Mouse (Mus musculus): ENCODE measurements at regions not wholly inside any gene's neighbourhood (a gene's known extent, or its start where the extent isn't known, plus 50 kb on each side); places are given as distances from the start of the nearest gene placed in this dataset.

DNA sequence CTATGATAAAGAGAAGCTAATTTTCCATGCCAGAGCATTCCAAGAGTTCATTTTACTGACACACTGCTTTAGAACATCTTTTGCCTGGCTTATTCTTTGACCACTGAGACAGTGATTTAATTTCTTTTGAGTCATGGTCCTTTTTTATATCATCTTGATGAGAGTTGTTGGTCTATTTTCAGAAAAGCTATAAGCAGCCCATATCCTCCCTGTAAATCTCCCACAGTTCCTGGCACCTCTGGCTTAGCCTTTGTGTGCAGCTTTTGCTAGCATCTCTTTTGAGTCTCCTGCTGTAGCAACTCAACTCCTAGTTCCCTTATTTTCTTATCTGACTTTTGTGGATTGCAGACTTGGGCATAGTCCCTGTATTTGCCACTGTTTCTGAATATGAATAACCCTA, 207.5 kb upstream of the 4931417E11Rik start:
- ATAC-seq: no peak

DNA sequence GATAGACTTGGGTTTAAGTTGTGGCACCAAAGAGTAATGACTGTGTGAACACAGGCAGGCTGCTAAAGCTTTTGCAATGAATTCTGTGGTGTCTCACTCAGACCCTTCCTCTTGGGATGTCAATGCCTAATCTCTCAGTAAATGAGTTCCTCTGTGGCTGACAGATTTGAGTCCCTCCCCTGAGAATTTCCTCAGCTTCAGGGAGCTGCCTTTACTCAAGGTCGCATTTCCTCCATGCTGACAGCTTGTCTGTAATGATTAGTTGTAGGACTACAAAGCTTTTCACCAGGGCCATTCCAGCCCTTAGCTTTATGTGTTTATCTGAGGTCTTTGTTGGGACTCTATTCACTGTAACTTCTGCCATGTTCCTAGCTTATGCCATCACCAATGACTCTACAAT, 199.9 kb upstream of the 4931417E11Rik start:
- Histone ChIP-seq H3K4me2 (replicated peaks) (no peak overlapping the region), H3K27ac (no peak overlapping the region), H3K4me1 (replicated peaks) (0 out of 2 replicates have a peak, but pooled peaks cover 2% of the 10 kb centered on the region), H3K4me3 (replicated peaks) (no peak overlapping the region), H3K27me3 (no peaks in the 10 kb centered on the region), H3K9ac (replicated peaks) (no peak overlapping the region), H3K36me3 (no peaks in the 10 kb centered on the region), H3K9me3 (no peaks in the 10 kb centered on the region)
- WGBS: 31% methylated on average over 1 of the region's 1 CpGs
- ATAC-seq: no peak

More for the DNA sequence above, 207.5 kb upstream of the 4931417E11Rik start:
- H3K4me3 ChIP-seq (replicated peaks): no peak overlapping the region
- H3K27ac ChIP-seq: no peak overlapping the region
- no peak overlapping the region for H3K4me2 ChIP-seq (replicated peaks)
- no peak overlapping the region for H3K9ac ChIP-seq (replicated peaks)
- H3K9me3 ChIP-seq: no peaks in the 10 kb centered on the region
- no peaks in the 10 kb centered on the region for H3K4me1 ChIP-seq (replicated peaks)
- no peaks in the 10 kb centered on the region for H3K36me3 ChIP-seq
- H3K27me3 ChIP-seq: no peaks in the 10 kb centered on the region

DNA sequence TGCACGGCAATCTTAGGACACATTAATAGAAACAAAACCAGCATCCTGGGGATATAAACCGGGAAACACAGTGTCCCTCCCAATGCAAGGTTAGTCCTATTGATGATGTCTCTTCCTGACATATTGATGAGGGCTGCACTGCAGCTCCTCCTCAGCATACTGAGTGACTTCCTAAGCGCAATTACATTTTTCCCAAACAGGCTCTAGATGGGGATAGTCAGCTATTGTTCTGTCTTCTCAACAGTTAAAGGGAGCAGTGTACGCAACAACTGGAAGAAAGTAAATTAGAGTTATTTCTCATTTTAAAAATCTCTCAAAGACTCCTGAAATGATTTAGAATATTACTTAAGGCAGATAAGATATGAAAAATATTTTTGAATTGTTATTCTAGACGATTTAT, 189.5 kb upstream of the 4931417E11Rik start:
- Histone ChIP-seq H3K9me3 (no peaks in the 10 kb centered on the region), H3K27me3 (no peaks in the 10 kb centered on the region), H3K36me3 (no peaks in the 10 kb centered on the region), H3K4me1 (replicated peaks) (no peaks in the 10 kb centered on the region), H3K27ac (no peak overlapping the region), H3K4me3 (replicated peaks) (no peak overlapping the region), H3K4me2 (replicated peaks) (no peak overlapping the region), H3K9ac (replicated peaks) (no peak overlapping the region)
- ATAC-seq: no peak
- 73% methylated on average over 5 of the region's 5 CpGs for WGBS

DNA sequence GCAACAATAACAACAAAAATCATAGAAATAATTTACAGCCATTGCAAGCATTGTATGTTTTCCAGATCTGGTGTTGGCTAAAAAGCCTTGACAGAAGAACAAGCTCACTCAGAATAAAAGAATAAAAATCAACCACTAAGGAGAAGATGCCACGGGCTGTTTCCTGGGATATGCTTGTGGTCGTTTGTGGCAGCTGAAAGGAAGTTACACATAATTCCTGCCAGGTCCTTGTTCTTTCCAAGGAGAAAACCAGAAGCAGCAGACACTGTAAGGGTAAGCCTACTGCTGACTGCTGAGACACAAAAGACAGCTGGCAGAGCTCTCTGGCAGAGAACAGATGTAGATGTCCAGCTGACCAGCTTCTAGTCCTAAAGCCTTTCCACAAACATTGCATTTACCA, 175.9 kb upstream of the 4931417E11Rik start:
- no peak for ATAC-seq
- no peak overlapping the region for H3K27ac ChIP-seq
- no peak overlapping the region for H3K9ac ChIP-seq (replicated peaks)
- H3K4me1 ChIP-seq (replicated peaks): no peaks in the 10 kb centered on the region
- H3K4me2 ChIP-seq (replicated peaks): no peak overlapping the region
- H3K9me3 ChIP-seq: no peaks in the 10 kb centered on the region
- 48% methylated on average over 2 of the region's 2 CpGs for WGBS
- no peak overlapping the region for H3K4me3 ChIP-seq (replicated peaks)
- H3K27me3 ChIP-seq: no peaks in the 10 kb centered on the region
- no peaks in the 10 kb centered on the region for H3K36me3 ChIP-seq

DNA sequence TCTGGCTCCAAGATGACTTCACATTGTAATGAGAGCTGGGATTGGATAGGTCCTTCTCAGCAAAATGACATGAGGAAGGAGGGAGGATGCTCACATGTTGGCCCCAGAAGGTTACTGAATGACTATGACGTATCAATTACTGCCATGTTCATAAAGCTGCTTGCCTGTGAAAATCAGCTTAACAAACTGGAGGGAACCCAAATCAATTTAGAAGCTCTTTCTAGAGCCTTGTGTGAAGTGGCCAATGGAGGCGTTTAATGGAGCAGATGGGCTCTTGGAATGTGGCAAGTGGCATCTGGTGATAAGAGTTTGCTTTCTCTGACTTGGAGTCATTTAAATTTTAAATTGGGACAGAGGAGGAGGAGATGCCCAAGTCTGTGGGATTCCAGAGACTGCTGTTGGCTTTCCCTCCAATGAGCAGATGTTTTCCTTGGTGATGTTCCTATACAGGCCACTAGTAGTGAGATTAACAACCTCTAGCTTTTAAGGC, 175.4 kb upstream of the 4931417E11Rik start:
- Histone ChIP-seq H3K27me3 (no peaks in the 10 kb centered on the region), H3K4me3 (replicated peaks) (no peak overlapping the region), H3K4me2 (replicated peaks) (no peak overlapping the region), H3K36me3 (no peaks in the 10 kb centered on the region), H3K27ac (no peak overlapping the region), H3K9ac (replicated peaks) (no peak overlapping the region), H3K4me1 (replicated peaks) (no peaks in the 10 kb centered on the region), H3K9me3 (no peaks in the 10 kb centered on the region)
- peak; percentile 71 for ATAC-seq
- 49% methylated on average over 2 of the region's 2 CpGs for WGBS

DNA sequence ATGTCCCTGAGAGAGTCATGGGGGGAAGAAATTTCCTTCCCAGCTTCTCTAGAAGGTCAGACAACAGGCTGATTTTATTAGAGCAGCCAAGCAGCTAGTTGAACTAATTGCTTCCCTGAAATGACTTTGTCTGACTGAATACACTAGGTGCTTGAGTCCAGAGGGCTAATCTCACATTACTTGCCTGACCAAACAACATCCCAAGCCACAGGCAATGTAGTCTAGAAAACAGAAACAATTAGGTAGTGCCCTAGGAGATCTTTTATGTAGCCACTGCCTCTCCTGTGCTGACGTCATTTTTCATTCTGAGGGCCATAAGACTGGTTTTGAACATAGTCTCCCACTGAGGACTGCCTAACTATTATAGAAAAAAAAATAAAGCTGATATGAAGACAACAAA, 159.1 kb upstream of the 4931417E11Rik start:
- H3K4me1 ChIP-seq (replicated peaks): no peaks in the 10 kb centered on the region
- 7% methylated on average over 1 of the region's 1 CpGs for WGBS
- H3K4me2 ChIP-seq (replicated peaks): no peak overlapping the region
- no peak overlapping the region for H3K27ac ChIP-seq
- no peaks in the 10 kb centered on the region for H3K27me3 ChIP-seq
- no peak for ATAC-seq
- H3K4me3 ChIP-seq (replicated peaks): no peak overlapping the region
- no peaks in the 10 kb centered on the region for H3K9me3 ChIP-seq
- no peak overlapping the region for H3K9ac ChIP-seq (replicated peaks)
- H3K36me3 ChIP-seq: no peaks in the 10 kb centered on the region

DNA sequence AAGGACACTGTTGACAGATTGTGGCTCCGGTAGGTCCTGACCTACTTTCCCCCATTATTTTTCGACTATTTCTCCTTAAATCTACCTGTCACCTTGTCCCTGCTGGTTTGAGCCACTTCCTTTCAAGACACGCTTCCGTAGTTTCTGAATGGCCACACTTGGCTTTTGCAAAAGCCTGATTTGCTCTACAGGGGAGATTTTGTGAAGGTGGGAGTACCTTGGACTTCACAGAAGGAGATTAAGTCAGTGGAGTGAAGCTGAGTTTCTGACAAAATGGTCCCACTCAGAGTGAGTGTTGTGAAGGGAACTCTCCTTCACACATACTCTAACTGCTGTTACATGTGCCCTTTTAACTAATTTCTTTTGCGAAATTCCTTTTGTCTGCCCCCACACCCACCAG, 157.0 kb upstream of the 4931417E11Rik start:
- Histone ChIP-seq H3K4me2 (replicated peaks) (no peak overlapping the region), H3K27ac (no peak overlapping the region), H3K36me3 (no peaks in the 10 kb centered on the region), H3K9me3 (no peaks in the 10 kb centered on the region), H3K4me3 (replicated peaks) (no peak overlapping the region), H3K9ac (replicated peaks) (no peak overlapping the region), H3K27me3 (no peaks in the 10 kb centered on the region), H3K4me1 (replicated peaks) (no peaks in the 10 kb centered on the region)
- 62% methylated on average over 5 of the region's 5 CpGs for WGBS
- no peak for ATAC-seq

DNA sequence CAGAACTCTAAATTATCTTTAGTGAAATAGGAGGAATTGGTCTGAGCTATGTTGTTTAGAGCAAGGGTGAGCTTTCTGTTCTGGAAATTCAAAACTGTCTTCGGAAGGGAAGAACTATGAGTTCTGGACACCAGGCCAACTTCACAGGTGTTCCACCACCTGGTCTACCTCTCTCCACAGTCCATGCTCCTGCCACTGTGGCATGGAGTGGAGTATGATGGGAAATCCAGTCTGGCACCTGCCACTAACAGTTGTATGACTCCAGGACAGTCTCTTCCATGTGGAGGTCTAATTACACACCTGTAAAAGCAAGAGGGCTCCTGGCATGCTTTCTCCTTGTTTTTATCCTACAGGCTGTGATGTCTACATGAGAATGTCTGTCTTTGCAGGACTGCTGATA, 154.7 kb upstream of the 4931417E11Rik start:
- Histone ChIP-seq H3K36me3 (no peaks in the 10 kb centered on the region), H3K9me3 (no peaks in the 10 kb centered on the region), H3K4me2 (replicated peaks) (no peak overlapping the region), H3K27ac (no peak overlapping the region), H3K9ac (replicated peaks) (no peak overlapping the region), H3K4me1 (replicated peaks) (no peaks in the 10 kb centered on the region), H3K27me3 (no peaks in the 10 kb centered on the region), H3K4me3 (replicated peaks) (no peak overlapping the region)
- 84% methylated on average over 1 of the region's 1 CpGs for WGBS
- no peak for ATAC-seq

DNA sequence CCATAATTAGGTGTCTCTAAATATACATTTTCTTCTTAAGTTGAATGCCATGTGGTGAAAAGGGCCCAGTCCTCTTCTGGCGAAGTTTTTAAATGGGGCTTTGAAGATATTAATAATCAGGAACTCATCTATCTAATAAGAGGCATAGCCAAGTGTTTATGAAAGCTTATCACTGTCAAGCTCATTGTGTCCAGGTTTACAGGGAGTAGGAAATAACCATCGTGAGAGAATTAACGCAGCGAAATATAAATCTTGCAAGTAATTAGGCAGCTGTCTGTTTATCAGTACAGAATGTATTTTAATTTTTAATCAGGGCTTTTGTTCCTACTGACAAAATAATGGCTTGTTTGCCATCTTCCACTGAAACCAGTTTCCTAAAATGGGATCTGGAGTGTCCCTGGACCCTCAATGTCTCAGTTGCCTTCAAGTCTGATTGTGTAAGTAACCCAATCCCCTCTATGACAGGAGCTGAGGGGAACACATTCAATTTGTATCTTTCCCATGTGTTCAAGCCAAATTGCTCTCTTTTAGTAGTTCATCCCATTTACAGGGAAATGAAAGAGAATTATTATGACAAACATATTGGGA, 152.5 kb upstream of the 4931417E11Rik start:
- H3K9me3 ChIP-seq: no peaks in the 10 kb centered on the region
- WGBS: 78% methylated on average over 4 of the region's 4 CpGs
- no peak for ATAC-seq

DNA sequence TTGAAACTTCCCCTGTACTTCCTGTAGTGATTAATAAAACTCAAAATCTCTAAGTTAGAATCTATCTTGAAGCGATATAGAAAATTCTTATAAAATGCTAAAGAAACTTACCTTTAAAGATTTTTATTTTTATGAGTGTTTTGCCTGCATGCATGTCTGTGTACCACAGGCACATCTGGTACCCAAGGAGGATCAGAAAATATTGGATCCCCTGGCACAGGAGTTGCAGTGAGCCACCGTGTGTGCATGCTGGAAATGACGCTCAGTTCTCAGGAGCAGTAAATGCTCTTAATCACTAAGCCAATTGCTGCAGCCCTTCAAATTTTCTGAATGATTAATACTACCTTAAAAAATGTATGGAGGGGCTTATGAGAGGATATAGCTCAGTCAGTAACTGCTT, 142.8 kb upstream of the 4931417E11Rik start:
- Histone ChIP-seq H3K9me3 (peaks cover 4% of the 10 kb centered on the region; the same call in 1 of the 2 replicates), H3K4me2 (replicated peaks) (no peak overlapping the region), H3K27ac (no peak overlapping the region), H3K36me3 (no peaks in the 10 kb centered on the region), H3K4me1 (replicated peaks) (peaks cover 5% of the 10 kb centered on the region; the same call in 1 of the 2 replicates), H3K27me3 (no peaks in the 10 kb centered on the region), H3K9ac (replicated peaks) (no peak overlapping the region), H3K4me3 (replicated peaks) (no peak overlapping the region)
- no peak for ATAC-seq
- 66% methylated on average over 3 of the region's 3 CpGs for WGBS

More for the DNA sequence above, 152.5 kb upstream of the 4931417E11Rik start:
- H3K4me1 ChIP-seq (replicated peaks): no peaks in the 10 kb centered on the region
- no peak overlapping the region for H3K4me3 ChIP-seq (replicated peaks)
- no peaks in the 10 kb centered on the region for H3K36me3 ChIP-seq
- H3K9ac ChIP-seq (replicated peaks): no peak overlapping the region
- no peak overlapping the region for H3K27ac ChIP-seq
- H3K27me3 ChIP-seq: no peaks in the 10 kb centered on the region
- H3K4me2 ChIP-seq (replicated peaks): no peak overlapping the region

DNA sequence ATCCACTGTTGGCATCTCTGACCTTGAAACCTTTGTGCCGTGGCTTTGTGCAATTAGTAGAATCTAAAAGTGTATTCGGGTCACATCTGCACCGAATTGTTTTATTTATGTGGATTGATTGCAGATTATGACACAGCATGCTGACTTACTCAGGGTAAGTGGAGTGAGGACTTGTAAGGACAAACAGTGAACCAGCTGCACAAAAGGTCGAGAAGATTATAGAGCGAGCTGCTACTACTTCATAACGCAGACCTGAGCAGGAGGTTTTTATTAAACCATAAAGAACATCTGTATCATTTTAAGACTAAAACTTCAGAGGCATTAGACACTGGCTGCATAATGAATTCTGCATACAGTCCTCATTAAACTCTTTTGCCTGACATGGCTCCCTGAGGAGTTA, 142.4 kb upstream of the 4931417E11Rik start:
- H3K4me2 ChIP-seq (replicated peaks): no peak overlapping the region
- WGBS: 67% methylated on average over 6 of the region's 6 CpGs
- no peaks in the 10 kb centered on the region for H3K36me3 ChIP-seq
- no peak overlapping the region for H3K27ac ChIP-seq
- no peak overlapping the region for H3K9ac ChIP-seq (replicated peaks)
- no peak overlapping the region for H3K4me3 ChIP-seq (replicated peaks)
- no peak for ATAC-seq
- H3K9me3 ChIP-seq: peaks cover 4% of the 10 kb centered on the region; the same call in 1 of the 2 replicates
- peaks cover 5% of the 10 kb centered on the region; the same call in 1 of the 2 replicates for H3K4me1 ChIP-seq (replicated peaks)
- no peaks in the 10 kb centered on the region for H3K27me3 ChIP-seq

DNA sequence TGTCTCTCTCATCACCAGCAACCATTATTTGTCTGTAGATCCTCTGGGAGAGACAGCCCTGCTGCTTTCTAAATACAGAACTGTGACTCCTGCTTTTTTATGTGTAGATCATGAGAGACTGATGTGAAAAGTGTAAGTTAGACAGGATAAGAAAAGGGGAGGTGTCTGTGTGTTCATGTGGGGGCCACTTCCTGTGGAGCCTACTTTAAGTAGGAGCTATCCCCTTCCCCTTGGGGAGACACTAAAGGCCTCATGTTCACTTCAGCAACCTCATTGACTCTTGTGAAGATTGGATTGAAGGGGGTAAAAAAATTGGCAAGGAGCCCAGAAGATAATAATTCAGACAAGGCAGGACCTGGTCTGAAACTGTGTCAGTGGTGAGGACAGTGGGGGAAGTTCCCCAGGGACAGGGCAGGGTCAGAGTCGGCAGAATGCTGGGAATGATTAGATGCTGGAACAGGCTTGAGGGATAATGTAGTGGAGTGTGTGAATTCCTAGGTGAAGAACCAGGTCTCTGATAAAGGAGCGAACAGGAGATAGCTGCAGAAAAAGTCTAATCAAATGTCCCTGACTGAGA, 140.7 kb upstream of the 4931417E11Rik start:
- Histone ChIP-seq H3K4me3 (replicated peaks) (no peak overlapping the region), H3K36me3 (no peaks in the 10 kb centered on the region), H3K9ac (replicated peaks) (no peak overlapping the region), H3K9me3 (peaks cover 4% of the 10 kb centered on the region; the same call in 1 of the 2 replicates), H3K27me3 (no peaks in the 10 kb centered on the region), H3K4me1 (replicated peaks) (peaks cover 5% of the 10 kb centered on the region; the same call in 1 of the 2 replicates), H3K4me2 (replicated peaks) (no peak overlapping the region), H3K27ac (no peak overlapping the region)
- no peak for ATAC-seq
- WGBS: 65% methylated on average over 2 of the region's 2 CpGs

DNA sequence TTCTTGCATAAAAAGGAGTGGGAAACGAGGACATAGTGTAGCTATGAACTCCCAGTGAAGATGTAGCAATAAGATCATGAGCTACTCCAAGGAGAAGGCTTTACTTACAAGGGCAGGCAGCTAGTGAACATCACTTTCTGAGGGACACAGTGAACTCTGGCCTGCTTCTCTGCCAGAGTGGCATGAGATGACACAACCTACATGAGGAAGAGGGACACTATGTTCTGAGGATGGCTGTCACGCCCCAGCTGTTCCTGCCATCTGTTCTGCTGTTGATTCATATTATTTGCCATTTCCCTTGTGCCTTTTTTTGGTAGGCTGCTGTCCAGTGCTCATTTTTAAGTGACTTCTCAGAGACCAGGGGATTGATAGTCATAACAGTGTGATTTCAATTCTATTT, 118.2 kb upstream of the 4931417E11Rik start:
- Histone ChIP-seq H3K4me1 (replicated peaks) (no peaks in the 10 kb centered on the region), H3K27me3 (no peaks in the 10 kb centered on the region), H3K36me3 (no peaks in the 10 kb centered on the region), H3K9me3 (no peaks in the 10 kb centered on the region), H3K4me3 (replicated peaks) (no peak overlapping the region), H3K4me2 (replicated peaks) (no peak overlapping the region), H3K27ac (no peak overlapping the region), H3K9ac (replicated peaks) (no peak overlapping the region)
- no peak for ATAC-seq
- WGBS: 83% methylated on average over 2 of the region's 2 CpGs
